Mouse (Mus musculus): ENCODE measurements around the gene Ctsd. TPM values are rescaled to one million over a fixed set of nuclear protein-coding genes. Genes with fewer than 3 reads are reported as not detected.

Gene Ctsd
- polyA plus RNA-seq, 1 experiment from 2014 or later = 316 TPM

DNA sequence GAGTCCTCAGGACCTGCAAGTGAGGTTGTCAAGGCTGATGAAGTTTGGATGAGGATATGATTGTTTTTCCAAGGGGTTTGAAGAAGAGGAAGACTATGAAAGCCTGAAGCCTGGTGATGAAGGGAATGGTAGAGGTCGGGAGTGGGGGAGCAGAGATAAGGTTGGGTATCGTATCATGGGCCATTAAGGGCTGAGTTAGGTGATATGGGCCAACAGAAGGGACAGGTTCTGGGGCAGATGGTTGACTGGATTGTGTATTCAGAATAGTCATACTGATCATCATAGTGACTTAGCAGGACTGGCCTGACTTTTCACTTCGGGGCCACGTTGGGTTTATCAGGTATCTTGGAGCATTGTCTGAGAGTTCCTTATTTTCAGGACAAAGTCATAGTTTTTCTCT lies 7.6 kb upstream of the Ctsd start:
- Histone ChIP-seq H3K9ac (ENCODE audit: low read depth, low read length) (no peak overlapping the region), H3K9me3 (ENCODE audit: control insufficient read depth, low read length) (no peaks in the 10 kb centered on the region), H3K4me2 (no peak overlapping the region), H3K27me3 (replicated peaks; ENCODE audit: control insufficient read depth, insufficient read depth, low read length) (no peaks in the 10 kb centered on the region), H3K4me3 (ENCODE audit: low read depth, low read length) (no peak overlapping the region), H3K36me3 (ENCODE audit: control insufficient read depth, insufficient read depth, low read length) (no peaks in the 10 kb centered on the region), H3K27ac (ENCODE audit: low read depth, low read length) (no peak overlapping the region), H3K4me1 (replicated peaks; ENCODE audit: control insufficient read depth, insufficient read depth, low read length) (peaks cover 40% of the 10 kb centered on the region)
- peak; percentile 54 for ATAC-seq (replicated peaks; ENCODE audit: low FRiP score)
- DNase-seq (ENCODE audit: low spot score) = no peak
- WGBS = 58% methylated on average over 4 of the region's 4 CpGs

GRCm38 (mm10) chr7:142394261-142395190 lies 6.7 kb upstream of the Ctsd start:
- Histone ChIP-seq H3K4me2 (no peak overlapping the region), H3K9me3 (ENCODE audit: control insufficient read depth, low read length) (no peaks in the 10 kb centered on the region), H3K4me3 (ENCODE audit: low read depth, low read length) (no peak overlapping the region), H3K9ac (ENCODE audit: low read depth, low read length) (no peak overlapping the region), H3K27ac (ENCODE audit: low read depth, low read length) (peak overlapping the region; percentile 33; the same call in 1 of the 2 replicates), H3K36me3 (ENCODE audit: control insufficient read depth, insufficient read depth, low read length) (no peaks in the 10 kb centered on the region), H3K27me3 (replicated peaks; ENCODE audit: control insufficient read depth, insufficient read depth, low read length) (no peaks in the 10 kb centered on the region), H3K4me1 (replicated peaks; ENCODE audit: control insufficient read depth, insufficient read depth, low read length) (peaks cover 36% of the 10 kb centered on the region)
- WGBS = 62% methylated on average over 6 of the region's 6 CpGs
- DNase-seq (ENCODE audit: low spot score) (no peak), ATAC-seq (replicated peaks; ENCODE audit: low FRiP score) (no peak)

GRCm38 (mm10) chr7:142393191-142393590 lies 5.4 kb upstream of the Ctsd start:
- no peaks in the 10 kb centered on the region for H3K9me3 ChIP-seq (ENCODE audit: control insufficient read depth, low read length)
- no peak overlapping the region for H3K4me3 ChIP-seq (ENCODE audit: low read depth, low read length)
- ATAC-seq (replicated peaks; ENCODE audit: low FRiP score) (peak; percentile 78), DNase-seq (ENCODE audit: low spot score) (peak; percentile 57)
- peak overlapping the region; percentile 26 for H3K9ac ChIP-seq (ENCODE audit: low read depth, low read length)
- H3K4me2 ChIP-seq = no peak overlapping the region
- H3K4me1 ChIP-seq (replicated peaks; ENCODE audit: control insufficient read depth, insufficient read depth, low read length) = peaks cover 34% of the 10 kb centered on the region
- H3K36me3 ChIP-seq (ENCODE audit: control insufficient read depth, insufficient read depth, low read length) = no peaks in the 10 kb centered on the region
- H3K27ac ChIP-seq (ENCODE audit: low read depth, low read length) = peak overlapping the region; percentile 66
- 17% methylated on average over 4 of the region's 4 CpGs for WGBS
- H3K27me3 ChIP-seq (replicated peaks; ENCODE audit: control insufficient read depth, insufficient read depth, low read length) = no peaks in the 10 kb centered on the region

DNA sequence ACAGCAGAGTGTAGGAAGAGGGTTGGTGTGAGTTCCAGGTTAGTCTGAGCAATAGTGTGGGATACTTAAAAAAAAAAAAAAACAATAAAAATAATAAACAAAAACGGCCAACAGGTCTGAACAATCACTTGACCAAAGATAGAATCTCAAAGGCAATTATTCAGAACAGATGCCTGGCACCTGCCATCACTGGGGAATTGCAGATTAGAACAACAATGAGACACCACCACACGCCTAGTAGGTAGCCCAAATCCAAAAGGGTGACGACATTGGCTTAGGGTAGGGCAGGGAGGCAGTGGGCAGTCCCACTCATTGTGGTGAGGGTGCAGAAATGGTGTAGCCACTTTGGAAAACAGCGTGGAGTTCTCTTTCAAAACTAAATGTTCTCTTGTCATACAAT lies 3.8 kb upstream of the Ctsd start:
- DNase-seq (ENCODE audit: low spot score) (no peak), ATAC-seq (replicated peaks; ENCODE audit: low FRiP score) (no peak)
- H3K27me3 ChIP-seq (replicated peaks; ENCODE audit: control insufficient read depth, insufficient read depth, low read length) = no peaks in the 10 kb centered on the region

DNA sequence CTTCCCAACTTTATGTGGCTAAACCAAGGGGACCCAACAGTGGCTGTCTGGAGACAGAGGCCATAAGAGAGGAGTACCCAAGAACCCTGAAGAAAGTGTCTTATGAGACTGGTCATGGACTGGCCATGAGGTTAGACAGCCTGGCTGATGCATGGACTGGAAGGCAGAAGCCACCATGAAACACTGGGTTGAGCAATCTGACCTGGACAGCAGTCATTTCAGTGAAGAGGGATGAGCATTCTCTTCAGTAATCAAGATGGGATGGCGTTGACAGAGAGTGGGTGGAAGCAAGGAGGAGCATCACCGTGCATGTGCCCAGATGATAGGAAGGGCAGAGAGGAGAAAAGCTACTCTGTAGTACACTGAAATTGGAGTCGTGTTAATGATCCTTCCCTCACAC lies 3.3 kb upstream of the Ctsd start:
- no peak for ATAC-seq (replicated peaks; ENCODE audit: low FRiP score)
- H3K27ac ChIP-seq (ENCODE audit: low read depth, low read length) = no peak overlapping the region
- peaks cover 46% of the 10 kb centered on the region for H3K4me1 ChIP-seq (replicated peaks; ENCODE audit: control insufficient read depth, insufficient read depth, low read length)
- no peaks in the 10 kb centered on the region for H3K9me3 ChIP-seq (ENCODE audit: control insufficient read depth, low read length)
- 70% methylated on average over 3 of the region's 3 CpGs for WGBS
- DNase-seq (ENCODE audit: low spot score) = no peak
- H3K9ac ChIP-seq (ENCODE audit: low read depth, low read length) = no peak overlapping the region
- no peaks in the 10 kb centered on the region for H3K36me3 ChIP-seq (ENCODE audit: control insufficient read depth, insufficient read depth, low read length)
- no peaks in the 10 kb centered on the region for H3K27me3 ChIP-seq (replicated peaks; ENCODE audit: control insufficient read depth, insufficient read depth, low read length)
- H3K4me3 ChIP-seq (ENCODE audit: low read depth, low read length) = no peak overlapping the region
- no peak overlapping the region for H3K4me2 ChIP-seq

More for the DNA sequence above, 3.8 kb upstream of the Ctsd start:
- Histone ChIP-seq H3K4me2 (no peak overlapping the region), H3K27ac (ENCODE audit: low read depth, low read length) (no peak overlapping the region), H3K36me3 (ENCODE audit: control insufficient read depth, insufficient read depth, low read length) (no peaks in the 10 kb centered on the region), H3K9ac (ENCODE audit: low read depth, low read length) (no peak overlapping the region), H3K9me3 (ENCODE audit: control insufficient read depth, low read length) (no peaks in the 10 kb centered on the region), H3K4me3 (ENCODE audit: low read depth, low read length) (no peak overlapping the region), H3K4me1 (replicated peaks; ENCODE audit: control insufficient read depth, insufficient read depth, low read length) (peaks cover 41% of the 10 kb centered on the region)
- WGBS = 71% methylated on average over 4 of the region's 4 CpGs

GRCm38 (mm10) chr7:142389961-142390650 lies 2.3 kb upstream of the Ctsd start:
- Histone ChIP-seq H3K4me1 (replicated peaks; ENCODE audit: control insufficient read depth, insufficient read depth, low read length) (peaks cover 47% of the 10 kb centered on the region), H3K27me3 (replicated peaks; ENCODE audit: control insufficient read depth, insufficient read depth, low read length) (no peaks in the 10 kb centered on the region), H3K27ac (ENCODE audit: low read depth, low read length) (0 out of 2 replicates have a peak overlapping the region, but pooled peaks have one; percentile 9), H3K9me3 (ENCODE audit: control insufficient read depth, low read length) (no peaks in the 10 kb centered on the region), H3K4me3 (ENCODE audit: low read depth, low read length) (no peak overlapping the region), H3K4me2 (no peak overlapping the region), H3K36me3 (ENCODE audit: control insufficient read depth, insufficient read depth, low read length) (peaks cover 6% of the 10 kb centered on the region), H3K9ac (ENCODE audit: low read depth, low read length) (no peak overlapping the region)
- 79% methylated on average over 3 of the region's 3 CpGs for WGBS
- DNase-seq (ENCODE audit: low spot score) (no peak), ATAC-seq (replicated peaks; ENCODE audit: low FRiP score) (no peak)

DNA sequence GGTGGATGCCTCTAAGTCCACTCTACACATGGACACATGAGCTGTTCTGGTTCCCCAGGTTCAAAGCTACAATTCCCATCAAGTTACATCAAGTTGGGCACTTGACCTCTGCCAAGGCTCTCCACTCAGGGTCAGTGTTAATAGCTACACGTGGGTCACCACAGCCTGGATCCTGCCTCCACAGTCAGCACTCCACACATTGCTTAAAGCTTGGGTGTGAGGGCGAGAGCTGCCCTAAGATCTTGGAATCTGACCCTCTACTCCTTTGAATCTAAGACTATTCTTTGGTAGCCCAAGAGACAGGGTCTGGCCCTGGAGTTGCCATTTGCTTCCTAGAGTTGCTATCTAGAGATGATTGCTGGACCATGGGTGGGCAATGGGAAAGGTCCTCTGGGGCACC lies 902 bp upstream of the Ctsd start:
- peaks cover 34% of the 10 kb centered on the region for H3K4me1 ChIP-seq (replicated peaks; ENCODE audit: control insufficient read depth, insufficient read depth, low read length)
- WGBS = 93% methylated on average over 2 of the region's 2 CpGs
- no peak overlapping the region for H3K4me2 ChIP-seq
- peak overlapping the region; percentile 78 for H3K27ac ChIP-seq (ENCODE audit: low read depth, low read length)
- H3K36me3 ChIP-seq (ENCODE audit: control insufficient read depth, insufficient read depth, low read length) = peaks cover 15% of the 10 kb centered on the region
- no peaks in the 10 kb centered on the region for H3K9me3 ChIP-seq (ENCODE audit: control insufficient read depth, low read length)
- ATAC-seq (replicated peaks; ENCODE audit: low FRiP score) = no peak
- DNase-seq (ENCODE audit: low spot score) = no peak
- H3K9ac ChIP-seq (ENCODE audit: low read depth, low read length) = no peak overlapping the region
- H3K27me3 ChIP-seq (replicated peaks; ENCODE audit: control insufficient read depth, insufficient read depth, low read length) = no peaks in the 10 kb centered on the region
- no peak overlapping the region for H3K4me3 ChIP-seq (ENCODE audit: low read depth, low read length)

DNA sequence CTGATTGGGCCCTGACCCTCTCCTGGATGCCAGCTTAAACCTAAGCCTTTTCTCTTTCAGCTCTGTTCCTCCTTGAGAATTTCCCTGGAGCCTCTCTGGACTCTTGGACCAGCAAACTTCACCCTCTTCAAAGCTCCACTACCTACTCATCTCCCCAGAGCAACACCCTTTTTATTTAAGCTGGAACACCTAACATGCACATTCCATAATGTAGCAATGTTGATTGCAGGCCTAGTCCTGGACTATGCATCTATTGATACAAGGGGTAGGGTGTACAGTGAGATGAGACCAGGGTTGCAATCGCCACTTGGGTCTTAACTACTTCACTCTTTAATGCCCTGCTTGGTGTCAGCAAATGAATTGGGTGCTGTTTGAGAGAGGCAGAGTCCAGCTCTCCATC lies 360 bp upstream of the Ctsd start:
- H3K4me3 ChIP-seq (ENCODE audit: low read depth, low read length) = peak overlapping the region; percentile 58
- ATAC-seq (replicated peaks; ENCODE audit: low FRiP score) (no peak; the same call in 1 of the 2 replicates), DNase-seq (ENCODE audit: low spot score) (no peak)
- peaks cover 29% of the 10 kb centered on the region for H3K4me1 ChIP-seq (replicated peaks; ENCODE audit: control insufficient read depth, insufficient read depth, low read length)
- no peaks in the 10 kb centered on the region for H3K27me3 ChIP-seq (replicated peaks; ENCODE audit: control insufficient read depth, insufficient read depth, low read length)
- H3K9ac ChIP-seq (ENCODE audit: low read depth, low read length) = peak overlapping the region; percentile 51
- peak overlapping the region; percentile 89 for H3K4me2 ChIP-seq
- peaks cover 19% of the 10 kb centered on the region for H3K36me3 ChIP-seq (ENCODE audit: control insufficient read depth, insufficient read depth, low read length)
- H3K27ac ChIP-seq (ENCODE audit: low read depth, low read length) = peak overlapping the region; percentile 78
- WGBS = 85% methylated on average over 1 of the region's 1 CpGs
- H3K9me3 ChIP-seq (ENCODE audit: control insufficient read depth, low read length) = no peaks in the 10 kb centered on the region

Measured in liver, embryonic 11.5 days (tissue).